Mouse (Mus musculus): ENCODE results near the gene Olfr190. TPM values are rescaled to one million over a fixed set of nuclear protein-coding genes. Genes with fewer than 3 reads are reported as not detected.
"Not testable (repeated sequence)": the region's sequence is repeated elsewhere in the genome, so short reads cannot be mapped to it uniquely, and the experiment has no call there.

Olfr190 gene
- polyA plus RNA-seq, 1 experiment from 2014 or later: not detected

DNA sequence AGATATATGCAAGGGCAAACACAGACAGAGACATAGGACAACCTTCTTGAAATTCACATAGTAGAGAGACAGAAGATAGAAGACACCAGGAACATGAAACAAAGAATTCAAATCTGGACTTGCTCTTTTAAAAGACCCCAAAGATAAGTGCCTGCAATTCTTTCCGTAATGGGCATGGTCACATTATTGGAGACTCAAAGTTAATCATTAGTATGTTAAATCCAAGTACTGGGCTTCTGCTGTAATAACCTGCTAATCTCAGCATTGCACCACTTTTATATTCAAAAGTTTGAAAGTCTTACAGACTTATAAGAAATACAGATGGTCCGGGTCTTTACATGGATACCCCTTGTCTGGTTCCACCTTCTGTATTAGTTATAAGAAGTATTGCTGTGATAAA is 28.5 kb downstream of the Olfr190 start:
- 84% methylated on average over 2 of the region's 2 CpGs for WGBS
- not testable (repeated sequence) for ATAC-seq (ENCODE audit: low FRiP score, low TSS enrichment)

DNA sequence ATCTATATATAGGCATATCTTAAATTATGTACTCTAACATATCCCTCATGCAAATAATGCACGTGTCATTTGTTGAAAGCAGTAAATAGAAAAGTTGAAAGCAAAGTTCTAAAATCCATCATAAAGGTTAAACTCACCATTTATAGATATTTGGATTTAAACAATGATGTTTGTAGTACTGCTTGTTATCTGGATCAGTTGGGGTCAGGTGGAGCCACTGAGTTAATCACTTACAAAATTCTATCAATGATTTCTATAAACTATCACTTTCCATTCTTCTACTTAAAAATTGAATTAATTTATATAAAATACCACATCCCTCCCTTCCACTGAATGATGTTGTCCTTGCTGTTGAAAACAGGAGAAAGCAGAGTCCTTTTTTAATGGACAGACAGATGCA is 28.9 kb downstream of the Olfr190 start:
- H3K27me3 ChIP-seq (ENCODE audit: insufficient read depth, low read length): no peaks in the 10 kb centered on the region
- 72% methylated on average over 1 of the region's 1 CpGs for WGBS
- no peak overlapping the region for H3K4me2 ChIP-seq (replicated peaks; ENCODE audit: low read depth, low read length)
- no peak overlapping the region for H3K9ac ChIP-seq (replicated peaks; ENCODE audit: low read length)
- H3K4me3 ChIP-seq (ENCODE audit: low read length): no peak overlapping the region
- H3K27ac ChIP-seq (ENCODE audit: low read length): no peak overlapping the region
- H3K9me3 ChIP-seq (ENCODE audit: low read length): no peaks in the 10 kb centered on the region
- ATAC-seq (ENCODE audit: low FRiP score, low TSS enrichment): no peak
- no peaks in the 10 kb centered on the region for H3K4me1 ChIP-seq (ENCODE audit: insufficient read depth, low read length)
- no peaks in the 10 kb centered on the region for H3K36me3 ChIP-seq (ENCODE audit: insufficient read depth, low read length)

More for the DNA sequence above, 28.5 kb downstream of the Olfr190 start:
- not testable (repeated sequence) for H3K27ac ChIP-seq (ENCODE audit: low read length); H3K4me1 ChIP-seq (ENCODE audit: insufficient read depth, low read length); H3K9ac ChIP-seq (replicated peaks; ENCODE audit: low read length); H3K27me3 ChIP-seq (ENCODE audit: insufficient read depth, low read length); H3K4me2 ChIP-seq (replicated peaks; ENCODE audit: low read depth, low read length); H3K9me3 ChIP-seq (ENCODE audit: low read length); H3K4me3 ChIP-seq (ENCODE audit: low read length); H3K36me3 ChIP-seq (ENCODE audit: insufficient read depth, low read length)

DNA sequence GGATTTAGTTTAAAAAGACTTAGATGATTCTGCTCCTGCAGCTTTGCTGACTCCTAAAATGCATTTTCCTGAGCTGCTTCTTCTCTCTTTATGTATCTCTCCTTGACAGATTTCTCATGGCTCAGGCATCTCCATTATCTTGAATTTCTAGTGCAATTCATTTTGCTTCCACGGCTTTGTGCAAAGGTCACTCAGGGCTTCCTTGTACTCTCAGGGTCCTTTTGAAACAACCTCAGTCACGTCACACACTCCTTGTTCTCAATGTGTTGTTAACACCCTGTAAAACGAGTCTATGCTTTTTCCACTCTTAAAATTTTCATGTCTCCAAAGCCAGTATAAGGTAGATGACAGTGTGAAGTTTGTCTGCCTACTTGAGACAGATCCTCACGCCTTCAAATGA is 30.2 kb downstream of the Olfr190 start:
- no peaks in the 10 kb centered on the region for H3K27me3 ChIP-seq (ENCODE audit: insufficient read depth, low read length)
- no peak overlapping the region for H3K27ac ChIP-seq (ENCODE audit: low read length)
- no peak overlapping the region for H3K9ac ChIP-seq (replicated peaks; ENCODE audit: low read length)
- no peak overlapping the region for H3K4me2 ChIP-seq (replicated peaks; ENCODE audit: low read depth, low read length)
- H3K9me3 ChIP-seq (ENCODE audit: low read length): no peaks in the 10 kb centered on the region
- no peaks in the 10 kb centered on the region for H3K36me3 ChIP-seq (ENCODE audit: insufficient read depth, low read length)
- no peaks in the 10 kb centered on the region for H3K4me1 ChIP-seq (ENCODE audit: insufficient read depth, low read length)
- no peak for ATAC-seq (ENCODE audit: low FRiP score, low TSS enrichment)
- no peak overlapping the region for H3K4me3 ChIP-seq (ENCODE audit: low read length)
- 67% methylated on average over 4 of the region's 4 CpGs for WGBS

DNA sequence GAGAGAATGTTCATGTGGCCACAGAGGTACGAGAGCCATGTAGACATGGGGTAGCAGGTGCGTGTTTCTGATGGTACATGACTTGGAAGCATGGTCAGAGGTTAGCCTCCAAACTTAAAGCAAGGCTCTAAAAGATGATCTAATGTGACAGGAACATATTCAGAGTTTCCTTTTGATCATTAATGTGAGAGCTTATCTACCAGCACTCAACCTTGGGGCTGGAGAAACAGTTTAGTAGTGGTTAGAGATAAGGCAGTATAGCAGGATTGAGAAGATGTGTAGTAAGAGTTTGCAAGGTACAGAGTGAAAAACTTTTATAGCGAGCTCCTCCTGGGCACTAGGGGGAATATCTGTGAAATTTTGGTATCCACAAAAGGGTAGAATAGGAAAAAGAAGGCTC is 32.0 kb downstream of the Olfr190 start:
- WGBS: 83% methylated on average over 3 of the region's 3 CpGs
- Histone ChIP-seq H3K27ac (ENCODE audit: low read length) (no peak overlapping the region), H3K27me3 (ENCODE audit: insufficient read depth, low read length) (no peaks in the 10 kb centered on the region), H3K36me3 (ENCODE audit: insufficient read depth, low read length) (no peaks in the 10 kb centered on the region), H3K4me2 (replicated peaks; ENCODE audit: low read depth, low read length) (no peak overlapping the region), H3K9ac (replicated peaks; ENCODE audit: low read length) (no peak overlapping the region), H3K4me3 (ENCODE audit: low read length) (no peak overlapping the region), H3K4me1 (ENCODE audit: insufficient read depth, low read length) (no peaks in the 10 kb centered on the region), H3K9me3 (ENCODE audit: low read length) (no peaks in the 10 kb centered on the region)
- ATAC-seq (ENCODE audit: low FRiP score, low TSS enrichment): no peak

DNA sequence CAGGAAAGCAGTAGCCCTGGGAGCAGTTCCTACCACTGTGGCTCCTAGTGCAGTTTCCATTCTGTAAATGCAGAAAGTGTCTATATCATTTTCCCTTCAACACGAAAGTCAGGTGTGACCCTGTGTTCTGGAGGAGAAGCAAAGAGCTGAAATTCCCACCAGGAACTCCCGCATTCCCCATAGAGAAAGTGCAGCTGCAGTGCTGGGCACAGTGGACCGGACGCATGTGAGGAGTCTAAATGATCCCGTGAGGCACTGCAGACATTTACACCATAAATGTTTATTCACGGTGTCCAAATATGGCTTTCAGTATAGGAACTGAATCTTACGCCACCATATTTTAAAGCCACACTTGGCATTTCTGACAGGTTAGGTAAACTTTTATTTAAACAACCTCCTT is 38.1 kb downstream of the Olfr190 start, which contains the start of gene Olfr187:
Gene Olfr187 (minus strand): TSS at position 58 of the 400 bp plus-strand sequence.
- Histone ChIP-seq H3K4me3 (ENCODE audit: low read length) (no peak within 1 kb of the TSS), H3K4me2 (replicated peaks; ENCODE audit: low read depth, low read length) (no peak within 1 kb of the TSS), H3K27me3 (ENCODE audit: insufficient read depth, low read length) (no peaks in the 10 kb centered on the region), H3K36me3 (ENCODE audit: insufficient read depth, low read length) (no peaks in the 10 kb centered on the region), H3K9me3 (ENCODE audit: low read length) (no peaks in the 10 kb centered on the region), H3K9ac (replicated peaks; ENCODE audit: low read length) (no peak within 1 kb of the TSS), H3K27ac (ENCODE audit: low read length) (no peak within 1 kb of the TSS), H3K4me1 (ENCODE audit: insufficient read depth, low read length) (no peaks in the 10 kb centered on the region)
- WGBS: 78% methylated on average over 7 of the region's 7 CpGs
- ATAC-seq (ENCODE audit: low FRiP score, low TSS enrichment): no peak

DNA sequence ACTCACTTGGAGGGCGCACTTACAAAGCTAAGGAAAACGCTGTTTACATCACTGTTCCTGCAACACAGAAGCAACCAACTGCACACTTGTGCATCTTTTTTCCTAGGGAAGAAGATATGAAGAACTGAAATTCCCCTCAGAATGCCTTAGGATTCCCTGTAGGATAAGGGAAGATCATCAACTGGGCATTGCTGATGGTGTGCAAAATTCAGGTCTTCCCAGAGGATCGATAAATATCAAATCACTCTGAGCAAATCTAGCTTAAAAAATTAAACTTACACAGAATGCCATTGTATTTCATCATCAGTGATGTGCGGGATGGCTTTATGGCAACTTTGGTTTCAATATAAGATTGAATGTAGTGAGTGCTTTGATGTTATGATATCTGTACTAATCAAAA is 47.6 kb downstream of the Olfr190 start, which contains the start of gene Olfr186:
Gene Olfr186 (minus strand): TSS at position 101 of the 400 bp plus-strand sequence.
- no peaks in the 10 kb centered on the region for H3K36me3 ChIP-seq (ENCODE audit: insufficient read depth, low read length)
- no peaks in the 10 kb centered on the region for H3K4me1 ChIP-seq (ENCODE audit: insufficient read depth, low read length)
- H3K9ac ChIP-seq (replicated peaks; ENCODE audit: low read length): no peak within 1 kb of the TSS
- ATAC-seq (ENCODE audit: low FRiP score, low TSS enrichment): no peak
- no peak within 1 kb of the TSS for H3K4me3 ChIP-seq (ENCODE audit: low read length)
- 91% methylated on average over 4 of the region's 4 CpGs for WGBS
- H3K4me2 ChIP-seq (replicated peaks; ENCODE audit: low read depth, low read length): no peak within 1 kb of the TSS
- no peak within 1 kb of the TSS for H3K27ac ChIP-seq (ENCODE audit: low read length)
- no peaks in the 10 kb centered on the region for H3K9me3 ChIP-seq (ENCODE audit: low read length)
- H3K27me3 ChIP-seq (ENCODE audit: insufficient read depth, low read length): no peaks in the 10 kb centered on the region

Other genes with a start within 250 kb of the Olfr190 start
- not detected in 2 replicates for gene Olfr177, start 203.2 kb downstream of the Olfr190 start, polyA plus RNA-seq (2015; fragmentation: Nextera tagmentation; extraction: Ambion mirVana)
- gene Olfr178, start 185.9 kb downstream of the Olfr190 start, polyA plus RNA-seq (2015; fragmentation: Nextera tagmentation; extraction: Ambion mirVana): not detected in 2 replicates
- not detected in 2 replicates for gene Olfr181, start 149.2 kb downstream of the Olfr190 start, polyA plus RNA-seq (2015; fragmentation: Nextera tagmentation; extraction: Ambion mirVana)
- not detected in 2 replicates for gene Olfr180, start 148.6 kb downstream of the Olfr190 start, polyA plus RNA-seq (2015; fragmentation: Nextera tagmentation; extraction: Ambion mirVana)
- gene Olfr183, start 82.6 kb downstream of the Olfr190 start, polyA plus RNA-seq (2015; fragmentation: Nextera tagmentation; extraction: Ambion mirVana): not detected in 2 replicates
- not detected in 2 replicates for gene Olfr186, start 47.7 kb downstream of the Olfr190 start, polyA plus RNA-seq (2015; fragmentation: Nextera tagmentation; extraction: Ambion mirVana)
- gene Olfr187, start 38.2 kb downstream of the Olfr190 start, polyA plus RNA-seq (2015; fragmentation: Nextera tagmentation; extraction: Ambion mirVana): not detected in 2 replicates
- not detected in 2 replicates for gene Olfr191, start 11.8 kb upstream of the Olfr190 start, polyA plus RNA-seq (2015; fragmentation: Nextera tagmentation; extraction: Ambion mirVana)
- gene Olfr193, start 33.9 kb upstream of the Olfr190 start, polyA plus RNA-seq (2015; fragmentation: Nextera tagmentation; extraction: Ambion mirVana): not detected in 2 replicates
- not detected in 2 replicates for gene Olfr194, start 43.1 kb upstream of the Olfr190 start, polyA plus RNA-seq (2015; fragmentation: Nextera tagmentation; extraction: Ambion mirVana)
- gene Olfr195, start 69.0 kb upstream of the Olfr190 start, polyA plus RNA-seq (2015; fragmentation: Nextera tagmentation; extraction: Ambion mirVana): not detected in 2 replicates
- gene Olfr196, start 92.4 kb upstream of the Olfr190 start, polyA plus RNA-seq (2015; fragmentation: Nextera tagmentation; extraction: Ambion mirVana): not detected in 2 replicates
- gene Olfr198, start 125.5 kb upstream of the Olfr190 start, polyA plus RNA-seq (2015; fragmentation: Nextera tagmentation; extraction: Ambion mirVana): not detected in 2 replicates
- gene Olfr199, start 141.8 kb upstream of the Olfr190 start, polyA plus RNA-seq (2015; fragmentation: Nextera tagmentation; extraction: Ambion mirVana): not detected in 2 replicates
- gene Olfr201, start 194.6 kb upstream of the Olfr190 start, polyA plus RNA-seq (2015; fragmentation: Nextera tagmentation; extraction: Ambion mirVana): not detected in 2 replicates
- gene Olfr202, start 208.8 kb upstream of the Olfr190 start, polyA plus RNA-seq (2015; fragmentation: Nextera tagmentation; extraction: Ambion mirVana): not detected in 2 replicates
- gene Olfr203, start 220.9 kb upstream of the Olfr190 start, polyA plus RNA-seq (2015; fragmentation: Nextera tagmentation; extraction: Ambion mirVana): not detected in 2 replicates
- not detected in 2 replicates for gene Olfr204, start 240.2 kb upstream of the Olfr190 start, polyA plus RNA-seq (2015; fragmentation: Nextera tagmentation; extraction: Ambion mirVana)

Data from kidney, embryonic 16.5 days (tissue).